Mouse (Mus musculus) layer of hippocampus, postnatal 14 days (tissue): ENCODE data around the gene Sesn2. TPM values are rescaled to one million over a fixed set of nuclear protein-coding genes. Genes with fewer than 3 reads are reported as not detected.

ENCODE experiments used
- total RNA-seq, 2 experiments: library from RNA; stranded (reverse); gene quantifications; 2 replicates each; pipeline ENCODE4 v1.2.3; 2021

The Sesn2 gene
- total RNA-seq, 2 experiments from 2014 or later = 14.3 to 17.9 TPM

Other genes starting within 250 kb of the Sesn2 start
- 10 to 100 TPM; 24.2 to 26.7 TPM for gene Gmeb1, start 248.9 kb downstream of the Sesn2 start, total RNA-seq
- 10 to 100 TPM; 18.5 to 22.2 TPM for gene Taf12, start 236.1 kb downstream of the Sesn2 start, total RNA-seq
- 1 to 10 TPM in 1 of 2 experiments, under 1 TPM in 1; 0.72 to 1.5 TPM for gene Rab42, start 207.1 kb downstream of the Sesn2 start, total RNA-seq
- gene Trnau1ap, start 181.0 kb downstream of the Sesn2 start, total RNA-seq = 10 to 100 TPM; 19.3 to 22.3 TPM
- 10 to 100 TPM; 12.5 to 13.0 TPM for gene Rcc1, start 156.9 kb downstream of the Sesn2 start, total RNA-seq
- 10 to 100 TPM in 1 of 2 experiments, 1 to 10 TPM in 1; 9.3 to 10.5 TPM for gene Phactr4, start 88.0 kb downstream of the Sesn2 start, total RNA-seq
- gene Med18, start 46.6 kb downstream of the Sesn2 start, total RNA-seq = 1 to 10 TPM; 6.6 to 7.9 TPM
- gene Atpif1, start 23.2 kb upstream of the Sesn2 start, total RNA-seq = 100 to 1,000 TPM; 584 to 591 TPM
- 10 to 100 TPM; 83.2 to 84.5 TPM for gene Dnajc8, start 25.0 kb upstream of the Sesn2 start, total RNA-seq
- gene Ptafr, start 53.6 kb upstream of the Sesn2 start, total RNA-seq = 1 to 10 TPM; 1.4 TPM
- gene Eya3, start 128.5 kb upstream of the Sesn2 start, total RNA-seq = 10 to 100 TPM; 21.2 to 25.8 TPM
- gene Xkr8, start 222.0 kb upstream of the Sesn2 start, total RNA-seq = 1 to 10 TPM; 1.7 to 2.3 TPM
- 1 to 10 TPM; 1.0 to 1.2 TPM for gene Smpdl3b, start 246.8 kb upstream of the Sesn2 start, total RNA-seq